Mouse (Mus musculus) spleen, adult 2 months (tissue): Measurements from ENCODE around the gene Ly75.

Source experiments
- CTCF ChIP-seq: fragments of 200-500 bp; IDR thresholded peaks from 2 replicates; pipeline ENCODE4 v1.5.1; 2011; ENCODE audit warnings: mild to moderate bottlenecking, inconsistent platforms; ENCODE audit not compliant: insufficient read depth, insufficient read length, insufficient replicate concordance; ENCODE audit errors: extremely low read depth
- POLR2A ChIP-seq: fragments of 200-500 bp; IDR thresholded peaks from 2 replicates; pipeline ENCODE4 v1.6.1; 2011; ENCODE audit warnings: low read depth, low read length, inconsistent platforms

GRCm38 (mm10) chr2:60354541-60355387, 28.3 kb downstream of the Ly75 start:
- TF ChIP-seq POLR2A (no peak), CTCF (no peak)
